Mouse (Mus musculus) midbrain, embryonic 15.5 days (tissue): Measurements from ENCODE around the gene Hoxc9. TPM values are rescaled to one million over a fixed set of nuclear protein-coding genes. Genes with fewer than 3 reads are reported as not detected.
A peak's percentile ranks its signal among the peaks of the same experiment; 100 is the strongest.

Experiments used
- ATAC-seq: fragments of 200-750 bp; cut with Nextera tagmentation; replicated peaks from 2 replicates; pipeline ENCODE4 v1.8.0; 2017; ENCODE audit warnings: moderate TSS enrichment
- H3K27ac ChIP-seq: fragments of 300-500 bp; sonication (generic); 2 replicates; pipeline ENCODE4 v1.5.1; 2015; ENCODE audit warnings: mild to moderate bottlenecking, inconsistent platforms
- H3K27me3 ChIP-seq: fragments of 300-500 bp; sonication (generic); replicated peaks from 2 replicates; pipeline ENCODE4 v1.6.1; 2015; ENCODE audit warnings: inconsistent platforms
- H3K36me3 ChIP-seq: fragments of 300-500 bp; sonication (generic); replicated peaks from 2 replicates; pipeline ENCODE4 v1.6.1; 2015; ENCODE audit warnings: inconsistent platforms
- H3K4me1 ChIP-seq: fragments of 300-500 bp; sonication (generic); 2 replicates; pipeline ENCODE4 v1.6.1; 2015; ENCODE audit warnings: inconsistent platforms
- H3K4me2 ChIP-seq: fragments of 300-500 bp; sonication (generic); 2 replicates; pipeline ENCODE4 v1.6.1; 2015; ENCODE audit warnings: inconsistent platforms, mild to moderate bottlenecking, moderate library complexity
- H3K4me3 ChIP-seq: fragments of 300-500 bp; sonication (generic); 2 replicates; pipeline ENCODE4 v1.5.1; 2015; ENCODE audit warnings: mild to moderate bottlenecking, inconsistent platforms
- H3K9ac ChIP-seq: fragments of 300-500 bp; sonication (generic); 2 replicates; pipeline ENCODE4 v1.6.1; 2015; ENCODE audit warnings: mild to moderate bottlenecking, inconsistent platforms
- H3K9me3 ChIP-seq: fragments of 300-500 bp; sonication (generic); 2 replicates; pipeline ENCODE4 v1.6.1; 2016; ENCODE audit warnings: inconsistent platforms
- WGBS: fragments of 180-500 bp; shearing (Covaris S2); methylation state at CpG from one replicate; pipeline ENCODE4 v1.1.7; 2015; ENCODE audit warnings: mixed read lengths; 5-methylcytosine and 5-hydroxymethylcytosine counted together
- polyA plus RNA-seq: library from polyadenylated mRNA; unstranded; fragments of >200 nt; fragmentation: Nextera tagmentation; extraction: Ambion mirVana; gene quantifications from 2 replicates; pipeline ENCODE4 v1.2.1, GENCODE M21; 2015

Hoxc9 gene
- polyA plus RNA-seq, 1 experiment from 2014 or later: not detected

- Histone ChIP-seq H3K27me3 (peaks cover 95% of the 10 kb centered on the region), H3K4me2 (peak overlapping the region; percentile 50), H3K9ac (no peak overlapping the region), H3K36me3 (no peaks in the 10 kb centered on the region), H3K9me3 (no peaks in the 10 kb centered on the region), H3K27ac (no peak overlapping the region), H3K4me1 (peaks cover 11% of the 10 kb centered on the region), H3K4me3 (peak overlapping the region; percentile 33)
- ATAC-seq: no peak
- WGBS: under 1% methylated on average over 19 of the region's 19 CpGs
Measured at GRCm38 (mm10) chr15:102998608-102999182, 22.5 kb downstream of the Hoxc9 start.

GRCm38 (mm10) chr15:102999183-102999831, 23.1 kb downstream of the Hoxc9 start:
- WGBS: under 1% methylated on average over 33 of the region's 33 CpGs
- Histone ChIP-seq H3K4me2 (peak overlapping the region; percentile 50), H3K4me1 (peaks cover 11% of the 10 kb centered on the region), H3K27me3 (peaks cover 95% of the 10 kb centered on the region), H3K9me3 (no peaks in the 10 kb centered on the region), H3K9ac (no peak overlapping the region), H3K36me3 (no peaks in the 10 kb centered on the region), H3K27ac (no peak overlapping the region), H3K4me3 (peak overlapping the region; percentile 33)
- 0 out of 2 replicates have a peak, but pooled peaks have one; percentile 24 for ATAC-seq

- peaks cover 96% of the 10 kb centered on the region for H3K27me3 ChIP-seq
- H3K27ac ChIP-seq: no peak overlapping the region
- H3K9ac ChIP-seq: no peak overlapping the region
- no peak overlapping the region for H3K4me2 ChIP-seq
- no peak overlapping the region for H3K4me3 ChIP-seq
- H3K36me3 ChIP-seq: no peaks in the 10 kb centered on the region
- H3K4me1 ChIP-seq: peaks cover 11% of the 10 kb centered on the region
- no peak for ATAC-seq
- 2% methylated on average over 11 of the region's 11 CpGs for WGBS
- H3K9me3 ChIP-seq: no peaks in the 10 kb centered on the region
Measured at GRCm38 (mm10) chr15:102999955-103000354, 23.7 kb downstream of the Hoxc9 start.

GRCm38 (mm10) chr15:103000501-103000901, 24.3 kb downstream of the Hoxc9 start:
- ATAC-seq: no peak
- Histone ChIP-seq H3K4me2 (no peak overlapping the region), H3K27me3 (peaks cover 96% of the 10 kb centered on the region), H3K27ac (no peak overlapping the region), H3K9me3 (no peaks in the 10 kb centered on the region), H3K9ac (no peak overlapping the region), H3K36me3 (no peaks in the 10 kb centered on the region), H3K4me3 (no peak overlapping the region), H3K4me1 (peaks cover 11% of the 10 kb centered on the region)
- 3% methylated on average over 24 of the region's 24 CpGs for WGBS

- Histone ChIP-seq H3K36me3 (no peaks in the 10 kb centered on the region), H3K27me3 (peaks cover 99% of the 10 kb centered on the region), H3K4me1 (peaks cover 11% of the 10 kb centered on the region), H3K9me3 (no peaks in the 10 kb centered on the region), H3K4me3 (no peak overlapping the region), H3K4me2 (no peak overlapping the region), H3K9ac (no peak overlapping the region), H3K27ac (no peak overlapping the region)
- ATAC-seq: no peak
- WGBS: 12% methylated on average over 2 of the region's 2 CpGs
Measured at GRCm38 (mm10) chr15:103001370-103001769, 25.1 kb downstream of the Hoxc9 start.

- Histone ChIP-seq H3K27me3 (peaks cover 100% of the 10 kb centered on the region), H3K9me3 (no peaks in the 10 kb centered on the region), H3K4me2 (no peak overlapping the region), H3K27ac (no peak overlapping the region), H3K4me1 (peaks cover 11% of the 10 kb centered on the region), H3K9ac (no peak overlapping the region), H3K36me3 (no peaks in the 10 kb centered on the region), H3K4me3 (no peak overlapping the region)
- 5% methylated on average over 4 of the region's 4 CpGs for WGBS
- ATAC-seq: no peak
Measured at GRCm38 (mm10) chr15:103002156-103002555, 25.9 kb downstream of the Hoxc9 start.

- H3K27ac ChIP-seq: no peak overlapping the region
- no peaks in the 10 kb centered on the region for H3K9me3 ChIP-seq
- no peak overlapping the region for H3K9ac ChIP-seq
- H3K4me3 ChIP-seq: no peak overlapping the region
- H3K4me1 ChIP-seq: peaks cover 11% of the 10 kb centered on the region
- no peak for ATAC-seq
- no peaks in the 10 kb centered on the region for H3K36me3 ChIP-seq
- H3K4me2 ChIP-seq: no peak overlapping the region
- H3K27me3 ChIP-seq: peaks cover 100% of the 10 kb centered on the region
- WGBS: 4% methylated on average over 13 of the region's 13 CpGs
Measured at GRCm38 (mm10) chr15:103002821-103003448, 26.7 kb downstream of the Hoxc9 start.

GRCm38 (mm10) chr15:103005308-103005707, 29.1 kb downstream of the Hoxc9 start:
- H3K9me3 ChIP-seq: no peaks in the 10 kb centered on the region
- H3K4me3 ChIP-seq: no peak overlapping the region
- H3K27me3 ChIP-seq: peaks cover 100% of the 10 kb centered on the region
- H3K36me3 ChIP-seq: no peaks in the 10 kb centered on the region
- H3K9ac ChIP-seq: no peak overlapping the region
- no peak for ATAC-seq
- under 1% methylated on average over 17 of the region's 17 CpGs for WGBS
- no peak overlapping the region for H3K4me2 ChIP-seq
- no peak overlapping the region for H3K27ac ChIP-seq
- H3K4me1 ChIP-seq: no peaks in the 10 kb centered on the region

GRCm38 (mm10) chr15:103005797-103006196, 29.6 kb downstream of the Hoxc9 start:
- Histone ChIP-seq H3K36me3 (no peaks in the 10 kb centered on the region), H3K9ac (no peak overlapping the region), H3K27ac (no peak overlapping the region), H3K9me3 (no peaks in the 10 kb centered on the region), H3K4me1 (no peaks in the 10 kb centered on the region), H3K4me2 (no peak overlapping the region), H3K4me3 (no peak overlapping the region), H3K27me3 (peaks cover 100% of the 10 kb centered on the region)
- no peak for ATAC-seq
- 2% methylated on average over 5 of the region's 5 CpGs for WGBS

- H3K36me3 ChIP-seq: no peaks in the 10 kb centered on the region
- no peak overlapping the region for H3K9ac ChIP-seq
- 15% methylated on average over 1 of the region's 1 CpGs for WGBS
- no peaks in the 10 kb centered on the region for H3K9me3 ChIP-seq
- no peak for ATAC-seq
- no peak overlapping the region for H3K4me2 ChIP-seq
- no peaks in the 10 kb centered on the region for H3K4me1 ChIP-seq
- no peak overlapping the region for H3K27ac ChIP-seq
- peaks cover 100% of the 10 kb centered on the region for H3K27me3 ChIP-seq
- no peak overlapping the region for H3K4me3 ChIP-seq
Measured at GRCm38 (mm10) chr15:103006326-103006725, 30.1 kb downstream of the Hoxc9 start.

GRCm38 (mm10) chr15:103009265-103010111, 33.2 kb downstream of the Hoxc9 start:
- no peak overlapping the region for H3K4me3 ChIP-seq
- H3K9ac ChIP-seq: no peak overlapping the region
- no peak for ATAC-seq
- 1% methylated on average over 27 of the region's 27 CpGs for WGBS
- H3K27ac ChIP-seq: no peak overlapping the region
- no peaks in the 10 kb centered on the region for H3K36me3 ChIP-seq
- peaks cover 7% of the 10 kb centered on the region; the same call in 1 of the 2 replicates for H3K4me1 ChIP-seq
- H3K9me3 ChIP-seq: no peaks in the 10 kb centered on the region
- H3K4me2 ChIP-seq: no peak overlapping the region
- H3K27me3 ChIP-seq: peaks cover 98% of the 10 kb centered on the region
